Mouse (Mus musculus) heart, embryonic 13.5 days (tissue): ENCODE measurements around the gene Lpar1. TPM values are rescaled to one million over a fixed set of nuclear protein-coding genes. Genes with fewer than 3 reads are reported as not detected.

Experiments used
- ATAC-seq: fragments of 200-750 bp; cut with Nextera tagmentation; 2 replicates; pipeline ENCODE4 v1.8.0; 2017; ENCODE audit warnings: moderate TSS enrichment; ENCODE audit not compliant: insufficient number of reproducible peaks, low FRiP score, low TSS enrichment; ENCODE audit errors: extremely low read depth
- H3K27ac ChIP-seq: fragments of 300-500 bp; sonication (generic); replicated peaks from 2 replicates; pipeline ENCODE4 v1.5.1; 2015; ENCODE audit warnings: moderate library complexity, mild to moderate bottlenecking, inconsistent platforms
- H3K27me3 ChIP-seq: fragments of 300-500 bp; sonication (generic); replicated peaks from 2 replicates; pipeline ENCODE4 v1.6.1; 2015; ENCODE audit warnings: mild to moderate bottlenecking, inconsistent platforms
- H3K36me3 ChIP-seq: fragments of 300-500 bp; sonication (generic); 2 replicates; pipeline ENCODE4 v1.6.1; 2015; ENCODE audit warnings: mild to moderate bottlenecking, inconsistent platforms
- H3K4me1 ChIP-seq: fragments of 300-500 bp; sonication (generic); 2 replicates; pipeline ENCODE4 v1.6.1; 2015; ENCODE audit warnings: inconsistent platforms
- H3K4me2 ChIP-seq: fragments of 300-500 bp; sonication (generic); 2 replicates; pipeline ENCODE4 v1.6.1; 2015; ENCODE audit warnings: inconsistent platforms, mild to moderate bottlenecking, moderate library complexity
- H3K4me3 ChIP-seq: fragments of 300-500 bp; sonication (generic); 2 replicates; pipeline ENCODE4 v1.5.1; 2015; ENCODE audit warnings: moderate library complexity, mild to moderate bottlenecking, inconsistent platforms
- H3K9ac ChIP-seq: fragments of 300-500 bp; sonication (generic); 2 replicates; pipeline ENCODE4 v1.6.1; 2015; ENCODE audit warnings: inconsistent platforms, mild to moderate bottlenecking, moderate library complexity
- H3K9me3 ChIP-seq: fragments of 300-500 bp; sonication (generic); 2 replicates; pipeline ENCODE4 v1.6.1; 2016; ENCODE audit warnings: inconsistent platforms
- WGBS: fragments of 180-500 bp; shearing (Covaris S2); methylation state at CpG from one replicate; pipeline ENCODE4 v1.1.7; 2015; ENCODE audit warnings: mixed read lengths; 5-methylcytosine and 5-hydroxymethylcytosine counted together
- polyA plus RNA-seq: library from polyadenylated mRNA; unstranded; fragments of >200 nt; fragmentation: Nextera tagmentation; extraction: Ambion mirVana; gene quantifications from 2 replicates; pipeline ENCODE4 v1.2.1, GENCODE M21; 2015

The Lpar1 gene
- polyA plus RNA-seq, 1 experiment from 2014 or later = 14.8 TPM

DNA sequence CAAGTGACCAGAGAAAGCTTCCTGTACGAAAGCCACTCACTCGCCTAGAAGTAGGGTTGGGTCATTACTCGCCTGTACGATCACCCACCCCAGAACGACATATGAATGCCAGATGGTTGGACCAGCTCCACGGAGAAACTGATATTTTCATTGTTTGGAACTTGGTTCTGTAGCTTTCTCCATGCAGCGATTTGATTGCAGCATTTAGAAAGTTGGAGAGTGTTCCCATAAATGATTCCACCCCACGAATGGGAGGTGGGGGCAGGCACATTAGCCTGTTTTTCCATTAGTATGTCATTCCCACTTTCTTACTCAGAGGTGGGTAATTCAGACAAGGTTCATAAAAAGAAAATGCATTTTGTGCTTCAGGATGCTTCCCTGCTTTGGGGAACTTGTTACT lies 14.8 kb upstream of the Lpar1 start:
- Histone ChIP-seq H3K27ac (no peak overlapping the region), H3K9me3 (no peaks in the 10 kb centered on the region), H3K9ac (no peak overlapping the region), H3K27me3 (no peaks in the 10 kb centered on the region), H3K4me1 (peaks cover 8% of the 10 kb centered on the region), H3K4me3 (no peak overlapping the region), H3K4me2 (no peak overlapping the region), H3K36me3 (no peaks in the 10 kb centered on the region)
- no peak for ATAC-seq
- 70% methylated on average over 8 of the region's 8 CpGs for WGBS

GRCm38 (mm10) chr4:58562776-58563175 lies 9.1 kb upstream of the Lpar1 start:
- H3K27me3 ChIP-seq = no peaks in the 10 kb centered on the region
- H3K4me2 ChIP-seq = no peak overlapping the region
- H3K4me1 ChIP-seq = no peaks in the 10 kb centered on the region
- no peak for ATAC-seq
- H3K36me3 ChIP-seq = no peaks in the 10 kb centered on the region
- H3K4me3 ChIP-seq = no peak overlapping the region
- H3K9ac ChIP-seq = no peak overlapping the region
- 77% methylated on average over 1 of the region's 1 CpGs for WGBS
- H3K9me3 ChIP-seq = no peaks in the 10 kb centered on the region
- H3K27ac ChIP-seq = no peak overlapping the region

- ATAC-seq = no peak
- no peaks in the 10 kb centered on the region for H3K9me3 ChIP-seq
- no peak overlapping the region for H3K9ac ChIP-seq
- no peak overlapping the region for H3K27ac ChIP-seq
- H3K4me3 ChIP-seq = no peak overlapping the region
- H3K4me2 ChIP-seq = no peak overlapping the region
- H3K4me1 ChIP-seq = peaks cover 7% of the 10 kb centered on the region
- 66% methylated on average over 3 of the region's 3 CpGs for WGBS
- H3K36me3 ChIP-seq = no peaks in the 10 kb centered on the region
- no peaks in the 10 kb centered on the region for H3K27me3 ChIP-seq
Measured at GRCm38 (mm10) chr4:58557001-58557400, 3.3 kb upstream of the Lpar1 start.

- peaks cover 7% of the 10 kb centered on the region for H3K4me1 ChIP-seq
- H3K36me3 ChIP-seq = no peaks in the 10 kb centered on the region
- H3K9me3 ChIP-seq = no peaks in the 10 kb centered on the region
- no peak for ATAC-seq
- H3K27ac ChIP-seq = no peak overlapping the region
- H3K27me3 ChIP-seq = no peaks in the 10 kb centered on the region
- peak overlapping the region; percentile 86; the same call in 1 of the 2 replicates for H3K9ac ChIP-seq
- peak overlapping the region; percentile 94 for H3K4me2 ChIP-seq
- 19% methylated on average over 10 of the region's 10 CpGs for WGBS
- H3K4me3 ChIP-seq = peak overlapping the region; percentile 82
Measured at GRCm38 (mm10) chr4:58554359-58554838, 701 bp upstream of the Lpar1 start.

DNA sequence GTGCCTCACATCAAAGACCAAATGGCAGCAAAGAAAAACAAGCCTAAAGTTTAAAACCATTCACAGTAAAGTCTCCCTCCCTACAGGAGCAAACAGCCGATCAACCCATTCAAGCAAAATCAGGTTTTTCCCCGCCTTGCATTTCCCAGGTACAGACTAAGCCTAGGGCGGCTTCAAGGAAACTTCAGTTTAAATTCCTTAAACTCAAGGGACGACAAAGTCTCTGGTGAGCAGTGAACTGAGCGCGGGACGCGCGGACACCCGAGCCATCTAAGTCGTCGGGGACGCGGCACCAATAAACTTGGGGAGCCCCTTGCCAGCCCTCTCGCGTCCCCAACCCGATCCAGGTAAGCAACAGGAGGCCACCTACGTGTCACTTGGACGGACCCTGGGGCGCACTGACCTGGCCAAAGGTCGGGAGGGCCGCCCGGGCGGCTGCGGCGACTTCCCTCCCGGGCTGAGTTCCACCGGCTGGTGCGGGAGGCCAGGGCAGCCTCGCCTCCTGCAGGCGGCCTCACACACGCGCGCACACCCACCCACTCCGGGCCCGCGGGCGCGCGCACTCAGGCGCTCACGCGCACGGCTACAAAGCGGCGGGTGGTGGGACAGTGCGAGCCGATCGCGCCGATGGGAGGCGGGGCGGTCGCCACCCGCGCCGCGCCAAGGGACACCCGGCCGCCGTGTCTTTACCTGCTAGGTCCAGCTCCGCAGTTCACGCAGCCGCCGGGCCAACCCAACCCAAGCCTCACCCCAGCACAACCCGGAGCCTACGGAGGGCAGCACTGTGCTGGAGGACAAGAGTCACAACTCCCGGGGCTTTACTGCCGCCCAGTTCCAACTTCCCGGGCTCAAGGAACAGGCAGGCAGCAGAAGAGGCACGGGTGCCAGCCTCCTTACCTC lies 717 bp downstream of the Lpar1 start:
- H3K4me3 ChIP-seq = peak overlapping the region; percentile 82
- under 1% methylated on average over 71 of the region's 71 CpGs for WGBS
- H3K4me1 ChIP-seq = peaks cover 7% of the 10 kb centered on the region
- H3K9me3 ChIP-seq = no peaks in the 10 kb centered on the region
- peak; percentile 39; the same call in 1 of the 2 replicates for ATAC-seq
- peak overlapping the region; percentile 69 for H3K27ac ChIP-seq
- H3K36me3 ChIP-seq = no peaks in the 10 kb centered on the region
- no peaks in the 10 kb centered on the region for H3K27me3 ChIP-seq
- H3K9ac ChIP-seq = peak overlapping the region; percentile 86
- peak overlapping the region; percentile 94 for H3K4me2 ChIP-seq

GRCm38 (mm10) chr4:58552229-58552628 lies 1.5 kb downstream of the Lpar1 start:
- peak overlapping the region; percentile 69; the same call in 1 of the 2 replicates for H3K27ac ChIP-seq
- peak overlapping the region; percentile 94 for H3K4me2 ChIP-seq
- peak overlapping the region; percentile 86 for H3K9ac ChIP-seq
- no peaks in the 10 kb centered on the region for H3K27me3 ChIP-seq
- H3K4me3 ChIP-seq = peak overlapping the region; percentile 82
- H3K9me3 ChIP-seq = no peaks in the 10 kb centered on the region
- no peaks in the 10 kb centered on the region for H3K36me3 ChIP-seq
- ATAC-seq = no peak
- peaks cover 14% of the 10 kb centered on the region for H3K4me1 ChIP-seq
- WGBS = 9% methylated on average over 10 of the region's 10 CpGs

DNA sequence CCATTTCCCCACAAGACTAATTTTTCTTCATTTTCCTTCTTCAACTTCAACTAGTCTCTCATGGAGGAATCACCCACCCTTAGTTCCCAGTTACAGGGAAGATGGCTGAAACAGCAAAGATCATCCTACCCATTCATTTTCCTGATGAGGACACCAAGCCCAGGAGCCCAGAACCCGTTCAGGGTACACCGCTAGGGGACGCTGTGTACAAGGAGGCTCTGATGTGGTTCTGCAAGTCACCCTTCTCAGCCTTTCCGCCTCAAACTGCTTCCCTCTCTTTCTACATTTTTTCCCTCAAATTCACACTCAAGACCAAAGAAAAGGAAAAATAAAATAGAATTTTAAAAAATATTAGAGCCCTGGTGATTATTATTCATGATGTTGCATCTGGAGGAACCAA lies 1.9 kb downstream of the Lpar1 start:
- Histone ChIP-seq H3K9me3 (no peaks in the 10 kb centered on the region), H3K27ac (no peak overlapping the region), H3K4me1 (peaks cover 18% of the 10 kb centered on the region), H3K36me3 (no peaks in the 10 kb centered on the region), H3K4me3 (peak overlapping the region; percentile 82), H3K27me3 (no peaks in the 10 kb centered on the region), H3K9ac (0 out of 2 replicates have a peak overlapping the region, but pooled peaks have one; percentile 86), H3K4me2 (peak overlapping the region; percentile 94)
- 7% methylated on average over 4 of the region's 4 CpGs for WGBS
- no peak for ATAC-seq

- H3K4me3 ChIP-seq = no peak overlapping the region
- no peak for ATAC-seq
Measured at GRCm38 (mm10) chr4:58547725-58548124, 6.0 kb downstream of the Lpar1 start.

GRCm38 (mm10) chr4:58547273-58547565 lies 6.5 kb downstream of the Lpar1 start:
- H3K4me1 ChIP-seq = peaks cover 27% of the 10 kb centered on the region
- H3K36me3 ChIP-seq = no peaks in the 10 kb centered on the region
- H3K4me2 ChIP-seq = no peak overlapping the region
- ATAC-seq = no peak
- no peak overlapping the region for H3K4me3 ChIP-seq
- H3K9ac ChIP-seq = no peak overlapping the region
- H3K27me3 ChIP-seq = no peaks in the 10 kb centered on the region
- H3K27ac ChIP-seq = peak overlapping the region; percentile 43; the same call in 1 of the 2 replicates
- no peaks in the 10 kb centered on the region for H3K9me3 ChIP-seq
- 49% methylated on average over 4 of the region's 4 CpGs for WGBS

More at GRCm38 (mm10) chr4:58547725-58548124, 6.0 kb downstream of the Lpar1 start:
- H3K4me1 ChIP-seq = peaks cover 27% of the 10 kb centered on the region
- no peak overlapping the region for H3K9ac ChIP-seq
- no peak overlapping the region for H3K4me2 ChIP-seq
- H3K27ac ChIP-seq = 0 out of 2 replicates have a peak overlapping the region, but pooled peaks have one; percentile 43
- H3K9me3 ChIP-seq = no peaks in the 10 kb centered on the region
- 55% methylated on average over 9 of the region's 9 CpGs for WGBS
- H3K27me3 ChIP-seq = no peaks in the 10 kb centered on the region
- H3K36me3 ChIP-seq = no peaks in the 10 kb centered on the region

GRCm38 (mm10) chr4:58546441-58547272 lies 7.0 kb downstream of the Lpar1 start:
- Histone ChIP-seq H3K9me3 (no peaks in the 10 kb centered on the region), H3K4me1 (peaks cover 27% of the 10 kb centered on the region), H3K36me3 (no peaks in the 10 kb centered on the region), H3K4me3 (no peak overlapping the region), H3K27ac (peak overlapping the region; percentile 43), H3K27me3 (no peaks in the 10 kb centered on the region), H3K4me2 (no peak overlapping the region), H3K9ac (no peak overlapping the region)
- no peak for ATAC-seq
- 18% methylated on average over 11 of the region's 11 CpGs for WGBS

DNA sequence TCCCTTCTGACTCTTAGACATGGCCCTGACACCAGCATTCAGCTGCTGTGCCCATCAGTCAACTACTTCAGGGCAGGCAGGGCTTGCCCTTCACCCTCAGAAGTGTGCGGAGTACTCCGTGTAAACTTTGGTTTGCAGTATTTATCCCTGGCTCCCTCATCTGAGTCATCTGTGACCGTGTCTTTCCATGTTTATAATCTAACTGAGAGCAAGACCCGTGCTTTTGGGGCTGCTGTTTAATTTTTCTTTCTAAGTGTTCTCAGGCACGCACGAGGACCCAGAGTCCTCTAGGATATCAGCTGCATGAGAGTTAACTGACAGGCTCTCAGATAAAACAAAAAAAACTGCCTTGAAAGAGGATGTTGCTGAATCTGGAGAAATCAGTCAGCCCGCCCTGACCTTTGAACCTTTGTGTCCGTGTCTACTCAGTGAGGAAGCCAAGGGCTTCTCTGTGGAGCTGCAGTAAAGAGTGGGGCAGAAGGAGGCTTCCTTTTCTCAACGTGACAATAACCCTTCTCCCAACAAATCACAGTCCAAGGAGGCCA lies 7.7 kb downstream of the Lpar1 start:
- no peak for ATAC-seq
- 19% methylated on average over 9 of the region's 9 CpGs for WGBS
- 0 out of 2 replicates have a peak overlapping the region, but pooled peaks have one; percentile 1 for H3K9ac ChIP-seq
- peaks cover 27% of the 10 kb centered on the region for H3K4me1 ChIP-seq
- no peak overlapping the region; the same call in 1 of the 2 replicates for H3K4me2 ChIP-seq
- H3K36me3 ChIP-seq = no peaks in the 10 kb centered on the region
- no peak overlapping the region for H3K4me3 ChIP-seq
- H3K27me3 ChIP-seq = no peaks in the 10 kb centered on the region
- H3K9me3 ChIP-seq = no peaks in the 10 kb centered on the region
- peak overlapping the region; percentile 20; the same call in 1 of the 2 replicates for H3K27ac ChIP-seq
